Mouse (Mus musculus): ENCODE results near the gene Slc37a1.

Gene Slc37a1

GRCm38 (mm10) chr17:31389432-31390050 is 102.9 kb downstream of the Slc37a1 start:
- no peak for DNase-seq (ENCODE audit: extremely low spot score, low read depth, low spot score)

GRCm38 (mm10) chr17:31391462-31391861 is 104.9 kb downstream of the Slc37a1 start:
- no peak for DNase-seq (ENCODE audit: extremely low spot score, low read depth, low spot score)

GRCm38 (mm10) chr17:31392041-31392440 is 105.4 kb downstream of the Slc37a1 start:
- DNase-seq (ENCODE audit: extremely low spot score, low read depth, low spot score): no peak

DNA sequence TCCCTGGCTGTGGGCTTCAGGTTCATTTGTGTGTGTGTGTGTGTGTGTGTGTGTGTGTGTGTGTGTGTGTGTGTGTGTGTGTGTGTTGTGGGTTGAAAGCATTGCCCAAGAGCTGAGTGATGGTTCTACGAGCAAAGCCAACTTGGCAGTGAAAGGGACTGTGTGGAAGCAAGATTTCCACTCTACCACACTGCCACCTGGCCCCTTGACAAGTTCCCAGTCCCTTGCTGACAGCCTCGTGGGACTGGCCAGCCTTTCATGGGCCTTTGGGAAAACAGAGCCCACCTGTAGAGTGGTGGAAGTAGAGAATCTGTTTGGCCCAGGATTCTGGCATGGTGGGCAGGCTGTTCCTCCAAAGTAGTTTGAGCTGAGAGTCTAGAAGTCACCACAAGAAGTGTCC is 107.2 kb downstream of the Slc37a1 start:
- no peak for DNase-seq (ENCODE audit: extremely low spot score, low read depth, low spot score)

- no peak for DNase-seq (ENCODE audit: extremely low spot score, low read depth, low spot score)
Observed at GRCm38 (mm10) chr17:31400294-31400693, 113.7 kb downstream of the Slc37a1 start.

All from hindlimb bud, embryonic 11.5 days (tissue).